Mouse (Mus musculus) hindbrain, embryonic 15.5 days (tissue): ENCODE results near the gene Gm21861. TPM values are rescaled to one million over a fixed set of nuclear protein-coding genes. Genes with fewer than 3 reads are reported as not detected.
"Not testable (repeated sequence)": the region's sequence is repeated elsewhere in the genome, so short reads cannot be mapped to it uniquely, and the experiment has no call there.

Experiments used
- ATAC-seq: fragments of 200-750 bp; cut with Nextera tagmentation; 2 replicates; pipeline ENCODE4 v1.8.0; 2017; ENCODE audit warnings: low read depth, moderate number of reproducible peaks, moderate TSS enrichment; ENCODE audit not compliant: low FRiP score
- H3K27ac ChIP-seq: fragments of 300-500 bp; sonication (generic); replicated peaks from 2 replicates; pipeline ENCODE4 v1.5.1; 2015; ENCODE audit warnings: mild to moderate bottlenecking, inconsistent platforms
- H3K27me3 ChIP-seq: fragments of 300-500 bp; sonication (generic); 2 replicates; pipeline ENCODE4 v1.6.1; 2015; ENCODE audit warnings: control low read depth, inconsistent platforms
- H3K36me3 ChIP-seq: fragments of 300-500 bp; sonication (generic); 2 replicates; pipeline ENCODE4 v1.6.1; 2015; ENCODE audit warnings: control low read depth, inconsistent platforms
- H3K4me1 ChIP-seq: fragments of 300-500 bp; sonication (generic); replicated peaks from 2 replicates; pipeline ENCODE4 v1.6.1; 2015; ENCODE audit warnings: control low read depth, inconsistent platforms
- H3K4me2 ChIP-seq: fragments of 300-500 bp; sonication (generic); 2 replicates; pipeline ENCODE4 v1.6.1; 2015; ENCODE audit warnings: moderate library complexity, mild to moderate bottlenecking, inconsistent platforms
- H3K4me3 ChIP-seq: fragments of 300-500 bp; sonication (generic); 2 replicates; pipeline ENCODE4 v1.5.1; 2015; ENCODE audit warnings: mild to moderate bottlenecking, inconsistent platforms
- H3K9ac ChIP-seq: fragments of 300-500 bp; sonication (generic); 2 replicates; pipeline ENCODE4 v1.6.1; 2015; ENCODE audit warnings: inconsistent platforms
- H3K9me3 ChIP-seq: fragments of 300-500 bp; sonication (generic); 2 replicates; pipeline ENCODE4 v1.6.1; 2016; ENCODE audit warnings: control low read depth, inconsistent platforms
- WGBS: fragments of 180-500 bp; shearing (Covaris S2); methylation state at CpG from one replicate; pipeline ENCODE4 v1.1.7; 2015; 5-methylcytosine and 5-hydroxymethylcytosine counted together
- polyA plus RNA-seq: library from polyadenylated mRNA; unstranded; fragments of >200 nt; fragmentation: Nextera tagmentation; extraction: Ambion mirVana; gene quantifications from 2 replicates; pipeline ENCODE4 v1.2.1, GENCODE M21; 2015

Gm21861 gene
- polyA plus RNA-seq: not detected in 2 replicates

DNA sequence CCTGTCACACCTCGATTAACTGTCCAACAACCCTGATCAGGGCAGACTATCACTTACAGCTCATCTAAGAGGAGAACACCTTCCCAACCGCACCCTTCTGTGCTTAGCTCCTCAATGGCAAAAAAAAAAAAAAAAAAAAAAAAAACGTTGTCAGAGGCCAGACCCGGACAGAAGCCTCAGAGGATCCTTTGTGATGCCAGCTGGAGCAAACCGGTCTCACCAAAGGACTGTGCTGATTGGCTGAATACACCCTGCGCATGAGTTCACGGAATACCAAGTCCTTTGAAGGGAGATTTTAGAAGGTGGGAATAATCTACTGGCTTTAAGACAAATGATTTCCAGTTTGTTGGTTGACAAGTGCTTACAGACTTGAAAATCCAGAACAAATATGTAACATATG, at the start of gene Gm21861:
Gene Gm21861 (minus strand): TSS at position 101 of the 400 bp plus-strand sequence.
- WGBS: no CpG with 5 or more reads among the region's 7 CpGs
- not testable (repeated sequence) for H3K4me3 ChIP-seq, H3K4me1 ChIP-seq, H3K27ac ChIP-seq, ATAC-seq, H3K4me2 ChIP-seq, H3K27me3 ChIP-seq, H3K9ac ChIP-seq, H3K9me3 ChIP-seq, H3K36me3 ChIP-seq
